ENCODE assay signal across 8 mouse cellular contexts in genomic region chr5:122500141-122500540, GRCm38 (mm10). TPM values are rescaled to one million over a fixed set of nuclear protein-coding genes. Genes with fewer than 3 reads are reported as not detected.
DNase-seq lines count a peak whose midpoint lies in the region; ATAC-seq and TF ChIP-seq lines count a peak whose summit lies in the region.

No protein-coding gene starts in this region.

- peaks cover 52% of the 10 kb centered on the region for H3K36me3 ChIP-seq in C2C12 (ENCODE audit: control insufficient read depth, insufficient read depth)
- H3K36me3 ChIP-seq in forebrain, embryonic 14.5 days (ENCODE audit: control insufficient read depth, insufficient read depth, low read length): peaks cover 21% of the 10 kb centered on the region
- peaks cover 18% of the 10 kb centered on the region for H3K36me3 ChIP-seq in limb, embryonic 15.5 days

- H3K9me3 ChIP-seq in forebrain, embryonic 14.5 days (replicated peaks; ENCODE audit: control insufficient read depth, low read length): no peaks in the 10 kb centered on the region
- no peaks in the 10 kb centered on the region for H3K9me3 ChIP-seq in limb, embryonic 15.5 days

- peak; percentile 17 for DNase-seq in 416B (ENCODE audit: low read depth)
- DNase-seq in forebrain, embryonic 14.5 days (ENCODE audit: low spot score): no peak
- DNase-seq in right cerebral cortex, adult 2 months (ENCODE audit: low spot score in 2 of 2): no peak
- DNase-seq in frontal cortex, postnatal 25 days (ENCODE audit: low spot score in 2 of 2): no peak
- DNase-seq in retina, embryonic 14.5 days (ENCODE audit: low spot score): no peak
- no peak for DNase-seq in lung, postnatal 36 days

- peaks cover 67% of the 10 kb centered on the region for H3K79me2 ChIP-seq in C2C12 (ENCODE audit: control insufficient read depth, insufficient read depth)

- peak overlapping the region; percentile 40 for H3ac ChIP-seq in C2C12 (ENCODE audit: control insufficient read depth, insufficient read length, low read depth)

- WGBS in forebrain, embryonic 14.5 days: 58% methylated on average over 4 of the region's 4 CpGs
- 40% methylated on average over 4 of the region's 4 CpGs for WGBS in limb, embryonic 15.5 days

- H3K4me1 ChIP-seq in forebrain, embryonic 14.5 days (ENCODE audit: control insufficient read depth, insufficient read depth, low read length): peaks cover 28% of the 10 kb centered on the region
- peaks cover 26% of the 10 kb centered on the region for H3K4me1 ChIP-seq in limb, embryonic 15.5 days

- H3K27ac ChIP-seq in forebrain, embryonic 14.5 days (ENCODE audit: low read depth, low read length): no peak overlapping the region
- H3K27ac ChIP-seq in limb, embryonic 15.5 days: no peak overlapping the region

- no peak for ATAC-seq in forebrain, embryonic 14.5 days
- ATAC-seq in limb, embryonic 15.5 days (ENCODE audit: insufficient number of reproducible peaks, low FRiP score, low TSS enrichment, low read depth): no peak

- H3K4me3 ChIP-seq in C2C12 (ENCODE audit: insufficient read depth, poor library complexity, severe bottlenecking): peak overlapping the region; percentile 79
- H3K4me3 ChIP-seq in forebrain, embryonic 14.5 days (ENCODE audit: low read depth, low read length): peak overlapping the region; percentile 98
- peak overlapping the region; percentile 82 for H3K4me3 ChIP-seq in limb, embryonic 15.5 days

- peaks cover 60% of the 10 kb centered on the region for H3K79me3 ChIP-seq in C2C12 (ENCODE audit: low read depth)

- peak overlapping the region; percentile 32; the same call in 1 of the 2 replicates for H3K9ac ChIP-seq in forebrain, embryonic 14.5 days (ENCODE audit: low read length)
- no peak overlapping the region for H3K9ac ChIP-seq in limb, embryonic 15.5 days

- peak overlapping the region; percentile 64 for H3K4me2 ChIP-seq in forebrain, embryonic 14.5 days (ENCODE audit: low read length)
- H3K4me2 ChIP-seq in limb, embryonic 15.5 days: peak overlapping the region; percentile 44

- TF ChIP-seq CTCF in C2C12 (IDR thresholded peaks at IDR 0.05; ENCODE audit: control insufficient read depth, insufficient read depth, insufficient read length): no peak

- H3K27me3 ChIP-seq in C2C12 (ENCODE audit: control insufficient read depth, insufficient read depth, insufficient read length): no peaks in the 10 kb centered on the region
- no peaks in the 10 kb centered on the region for H3K27me3 ChIP-seq in forebrain, embryonic 14.5 days (replicated peaks; ENCODE audit: control insufficient read depth, insufficient read depth, low read length)
- no peaks in the 10 kb centered on the region for H3K27me3 ChIP-seq in limb, embryonic 15.5 days

TF ChIP-seq in C2C12, 6 proteins besides CTCF, POLR2A, EP300 and RAD21:
- TF ChIP-seq USF1 (IDR thresholded peaks at IDR 0.05; ENCODE audit: low read depth) (no peak), MAX (IDR thresholded peaks at IDR 0.05) (no peak), MYOD1 (IDR thresholded peaks at IDR 0.05; ENCODE audit: control insufficient read depth, insufficient read length, low read depth) (no peak), MYOG (IDR thresholded peaks at IDR 0.05; ENCODE audit: control insufficient read depth, extremely low read depth, insufficient read length) (no peak), FOSL1 (IDR thresholded peaks at IDR 0.05; ENCODE audit: insufficient read depth, low read length, poor library complexity, severe bottlenecking) (no peak), CEBPB (IDR thresholded peaks at IDR 0.05; ENCODE audit: low read depth) (no peak)

RNA-seq across cellular contexts. Expression of gene Atp2a2, which starts 1.9 kb away (rescaled TPM):
- polyA plus RNA-seq in C2C12 (2012; fragmentation: generic; extraction: Trizol): 101 TPM
- 34.8 and 35.1 TPM in 2 replicates for polyA plus RNA-seq in forebrain, embryonic 14.5 days (2014; fragmentation: Nextera tagmentation; extraction: Ambion mirVana)
- 29.1 and 29.2 TPM in 2 replicates for polyA plus RNA-seq in limb, embryonic 15.5 days (2015; fragmentation: Nextera tagmentation; extraction: Ambion mirVana)
